Mouse (Mus musculus) forelimb bud, embryonic 11.5 days (tissue): ENCODE data around the gene Gnb1.
"Not testable (repeated sequence)": the region's sequence is repeated elsewhere in the genome, so short reads cannot be mapped to it uniquely, and the experiment has no call there.

Experiments used
- DNase-seq: peaks from one replicate; pipeline ENCODE4 v3.0.0-alpha.2; 2012; ENCODE audit warnings: low read depth, low spot score

Gnb1 gene

GRCm38 (mm10) chr4:155551073-155551472 lies 59.9 kb downstream of the Gnb1 start:
- DNase-seq: no peak

GRCm38 (mm10) chr4:155552917-155553532 lies 61.9 kb downstream of the Gnb1 start:
- no peak for DNase-seq

GRCm38 (mm10) chr4:155554880-155555279 lies 63.7 kb downstream of the Gnb1 start:
- DNase-seq: no peak

- no peak for DNase-seq
Observed at GRCm38 (mm10) chr4:155555464-155555863, 64.3 kb downstream of the Gnb1 start.

- DNase-seq: no peak
Observed at GRCm38 (mm10) chr4:155559454-155559853, 68.3 kb downstream of the Gnb1 start.

- no peak for DNase-seq
Observed at GRCm38 (mm10) chr4:155560932-155561331, 69.8 kb downstream of the Gnb1 start.

GRCm38 (mm10) chr4:155561661-155562442 lies 70.7 kb downstream of the Gnb1 start, which contains the start of gene Nadk:
Gene Nadk, plus strand, starts transcription at chr4:155562378.
- no peak for DNase-seq

GRCm38 (mm10) chr4:155562725-155563399 lies 71.7 kb downstream of the Gnb1 start:
- DNase-seq: peak; percentile 43

GRCm38 (mm10) chr4:155563400-155564231 lies 72.5 kb downstream of the Gnb1 start:
- peak; percentile 98 for DNase-seq

- DNase-seq: peak; percentile 16
Observed at GRCm38 (mm10) chr4:155564315-155565069, 73.3 kb downstream of the Gnb1 start.

- no peak for DNase-seq
Observed at GRCm38 (mm10) chr4:155566555-155566954, 75.4 kb downstream of the Gnb1 start.

- peak; percentile 31 for DNase-seq
Observed at GRCm38 (mm10) chr4:155568170-155568569, 77.0 kb downstream of the Gnb1 start.

GRCm38 (mm10) chr4:155568632-155569370 lies 77.6 kb downstream of the Gnb1 start:
- DNase-seq: no peak

- DNase-seq: no peak
Observed at GRCm38 (mm10) chr4:155569818-155570217, 78.7 kb downstream of the Gnb1 start.

GRCm38 (mm10) chr4:155570315-155570714 lies 79.2 kb downstream of the Gnb1 start:
- not testable (repeated sequence) for DNase-seq

- no peak for DNase-seq
Observed at GRCm38 (mm10) chr4:155571442-155571841, 80.3 kb downstream of the Gnb1 start.

- no peak for DNase-seq
Observed at GRCm38 (mm10) chr4:155573155-155573554, 82.0 kb downstream of the Gnb1 start.

- no peak for DNase-seq
Observed at GRCm38 (mm10) chr4:155573876-155574275, 82.7 kb downstream of the Gnb1 start.

GRCm38 (mm10) chr4:155574931-155575330 lies 83.8 kb downstream of the Gnb1 start:
- no peak for DNase-seq

GRCm38 (mm10) chr4:155575521-155575920 lies 84.4 kb downstream of the Gnb1 start:
- DNase-seq: no peak
